Mouse (Mus musculus) lung, adult 2 months (tissue): ENCODE data around the gene Mphosph10. TPM values are rescaled to one million over a fixed set of nuclear protein-coding genes. Genes with fewer than 3 reads are reported as not detected.

Experiments
- DNase-seq: peaks from one replicate; pipeline ENCODE4 v3.0.0; 2022
- H3K4me1 ChIP-seq: fragments of 200-500 bp; 2 replicates; pipeline ENCODE4 v1.6.1; 2011; ENCODE audit warnings: low read length; ENCODE audit not compliant: control insufficient read depth, insufficient read depth
- H3K4me3 ChIP-seq: fragments of 200-500 bp; replicated peaks from 2 replicates; pipeline ENCODE3; 2011; ENCODE audit warnings: low read depth, mild to moderate bottlenecking, control low read depth, low read length; ENCODE audit errors: extremely low read depth
- CTCF ChIP-seq: fragments of 200-500 bp; IDR thresholded peaks from 2 replicates; pipeline ENCODE4 v1.5.1; 2011; ENCODE audit warnings: mild to moderate bottlenecking, low read length, control low read depth; ENCODE audit not compliant: insufficient read depth
- POLR2A ChIP-seq: fragments of 200-500 bp; IDR thresholded peaks from 2 replicates; pipeline ENCODE4 v1.6.1; 2011; ENCODE audit warnings: low read depth, mild to moderate bottlenecking, control low read depth, low read length, borderline replicate concordance; ENCODE audit errors: extremely low read depth
- WGBS: fragments of 180-500 bp; shearing (Covaris S2); methylation state at CpG from one replicate; pipeline ENCODE4 v1.1.7; 2018; 5-methylcytosine and 5-hydroxymethylcytosine counted together
- polyA plus RNA-seq: library from polyadenylated mRNA; depleted of rRNA; stranded (reverse); fragments of >200 nt; gene quantifications from 2 replicates; pipeline ENCODE4 v1.2.3, GENCODE M21; 2012

The Mphosph10 gene
- polyA plus RNA-seq, 1 experiment = 1.3 TPM

- 5% methylated on average over 27 of the region's 27 CpGs for WGBS
- DNase-seq = peak; percentile 88
Observed at GRCm38 (mm10) chr7:64373830-64374562, 18.1 kb downstream of the Mphosph10 start, which contains the start of gene Fan1. Gene Fan1 (minus strand): TSS chr7:64374095.

DNA sequence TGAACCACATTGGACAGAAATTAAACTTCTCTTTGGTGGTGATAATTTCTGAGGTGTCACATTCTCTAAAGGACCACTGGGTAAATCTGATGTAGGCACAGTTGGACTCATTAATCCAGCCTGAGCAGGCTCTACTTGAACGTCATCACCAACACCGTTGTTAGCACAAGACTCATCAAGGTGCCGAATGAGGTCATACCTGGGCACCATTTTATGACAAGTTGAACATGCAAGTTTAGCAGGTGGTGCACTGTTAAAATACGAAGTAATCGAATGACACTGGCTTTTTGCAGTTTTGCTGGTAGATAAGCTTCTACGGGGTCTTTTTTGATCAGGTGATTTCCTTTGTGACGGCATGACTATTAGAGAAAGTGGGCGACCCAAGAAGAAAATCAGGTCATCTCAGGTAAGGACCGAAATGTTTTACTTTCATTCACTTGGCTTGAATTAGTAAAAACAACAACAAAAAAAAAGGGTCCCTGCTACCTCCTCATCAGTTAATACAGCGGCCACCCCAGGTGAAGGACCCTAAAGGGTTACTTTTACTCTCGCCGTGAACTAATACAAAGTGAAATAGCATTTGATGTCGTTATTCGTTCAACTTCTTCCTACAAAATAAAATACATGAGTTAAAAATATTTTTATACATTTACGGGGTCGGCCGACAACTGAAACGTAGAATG is 18.8 kb downstream of the Mphosph10 start:
- TF ChIP-seq POLR2A = no peak
- no peak for TF ChIP-seq CTCF

More at GRCm38 (mm10) chr7:64373830-64374562, 18.1 kb downstream of the Mphosph10 start, which contains the start of gene Fan1:
- TF ChIP-seq CTCF (0 out of 2 replicates have a peak, but pooled peaks have one; percentile 8), POLR2A (peak; percentile 95)
- H3K4me3 ChIP-seq = peak within 1 kb of the TSS; percentile 97
- H3K4me1 ChIP-seq = no peaks in the 10 kb centered on the region

GRCm38 (mm10) chr7:64371940-64372878 is 19.9 kb downstream of the Mphosph10 start:
- WGBS = 87% methylated on average over 23 of the region's 23 CpGs
- Histone ChIP-seq H3K4me3 (no peak overlapping the region), H3K4me1 (no peaks in the 10 kb centered on the region)
- TF ChIP-seq CTCF (no peak), POLR2A (no peak)
- no peak for DNase-seq

More for the DNA sequence above, 18.8 kb downstream of the Mphosph10 start:
- peak overlapping the region; percentile 97 for H3K4me3 ChIP-seq
- WGBS = 6% methylated on average over 18 of the region's 18 CpGs
- H3K4me1 ChIP-seq = no peaks in the 10 kb centered on the region
- DNase-seq = no peak

- DNase-seq = no peak
- 77% methylated on average over 6 of the region's 6 CpGs for WGBS
- no peaks in the 10 kb centered on the region for H3K4me1 ChIP-seq
- H3K4me3 ChIP-seq = no peak overlapping the region
- no peak for TF ChIP-seq POLR2A
- TF ChIP-seq CTCF = no peak
Observed at GRCm38 (mm10) chr7:64369841-64370240, 22.2 kb downstream of the Mphosph10 start.

DNA sequence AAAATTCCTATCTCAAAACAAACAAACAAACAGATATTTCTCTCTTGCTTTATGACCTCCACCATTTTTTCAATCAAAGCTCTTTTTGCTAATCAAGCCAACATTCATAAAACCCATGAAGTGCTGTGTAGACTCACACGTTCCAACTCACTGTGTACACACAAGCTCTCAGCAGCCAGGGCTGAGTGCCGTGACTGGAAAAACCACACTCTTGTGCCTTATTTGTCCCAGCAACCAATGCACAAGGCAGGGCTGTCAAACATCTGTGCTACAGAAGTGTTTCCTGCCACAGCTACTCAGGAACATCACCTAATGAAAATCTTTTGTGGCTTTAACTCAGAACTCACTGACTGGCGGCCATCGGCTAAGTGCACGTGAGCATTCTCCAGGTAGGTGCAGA is 26.2 kb downstream of the Mphosph10 start:
- Histone ChIP-seq H3K4me1 (no peaks in the 10 kb centered on the region), H3K4me3 (no peak overlapping the region)
- DNase-seq = no peak
- TF ChIP-seq POLR2A = no peak
- TF ChIP-seq CTCF = no peak
- WGBS = 72% methylated on average over 5 of the region's 5 CpGs

- no peak for TF ChIP-seq CTCF
- no peak for TF ChIP-seq POLR2A
- 59% methylated on average over 3 of the region's 3 CpGs for WGBS
- no peak for DNase-seq
- Histone ChIP-seq H3K4me1 (peaks cover 11% of the 10 kb centered on the region), H3K4me3 (no peak overlapping the region)
Observed at GRCm38 (mm10) chr7:64360586-64360945, 31.5 kb downstream of the Mphosph10 start.

- Histone ChIP-seq H3K4me3 (no peak overlapping the region), H3K4me1 (peaks cover 11% of the 10 kb centered on the region)
- DNase-seq = no peak
- 73% methylated on average over 20 of the region's 20 CpGs for WGBS
- TF ChIP-seq POLR2A (no peak), CTCF (no peak)
Observed at GRCm38 (mm10) chr7:64359943-64360585, 32.0 kb downstream of the Mphosph10 start.

DNA sequence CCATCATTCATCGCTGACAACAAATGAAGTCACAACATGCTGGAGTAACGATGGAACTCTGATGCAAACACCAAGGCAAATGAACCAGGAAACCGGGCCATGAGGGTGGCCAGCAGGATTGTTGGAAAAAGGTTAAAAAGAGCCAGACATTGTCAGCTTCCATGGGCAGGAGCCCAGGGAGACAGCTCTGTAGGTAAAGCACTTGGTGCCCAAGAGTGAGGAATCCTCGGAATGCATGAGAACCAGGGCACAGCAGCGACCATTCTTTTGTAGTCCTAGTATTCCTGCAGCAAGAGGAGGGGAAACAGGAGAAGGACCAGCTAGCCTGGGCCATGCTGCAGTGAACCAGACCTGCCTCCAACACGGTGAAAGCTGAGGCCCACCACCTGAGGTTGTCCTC is 33.4 kb downstream of the Mphosph10 start:
- TF ChIP-seq CTCF = no peak
- TF ChIP-seq POLR2A = no peak
- no peak overlapping the region for H3K4me3 ChIP-seq
- 73% methylated on average over 6 of the region's 6 CpGs for WGBS
- peaks cover 11% of the 10 kb centered on the region for H3K4me1 ChIP-seq
- no peak for DNase-seq

DNA sequence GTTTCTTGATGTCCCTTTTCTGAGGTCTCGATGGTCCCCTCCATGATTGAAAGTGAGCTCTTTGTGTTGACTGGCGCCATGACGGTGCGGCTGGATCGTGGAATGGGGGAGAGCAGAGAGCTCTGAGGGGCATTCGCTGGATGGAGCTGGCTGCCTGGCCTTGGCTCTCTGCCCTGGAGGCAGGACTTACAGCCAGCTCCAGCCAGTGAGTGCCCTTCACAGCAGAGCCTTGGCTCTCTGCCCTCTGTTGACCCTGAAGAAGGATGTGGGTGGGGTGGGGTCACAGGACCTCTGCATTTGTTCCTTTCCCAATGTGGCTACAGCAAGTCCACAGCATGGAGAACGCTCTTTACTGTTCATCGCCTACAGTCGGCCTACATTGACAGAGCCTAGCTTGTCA is 34.7 kb downstream of the Mphosph10 start:
- TF ChIP-seq CTCF (no peak), POLR2A (no peak)
- H3K4me1 ChIP-seq = peaks cover 11% of the 10 kb centered on the region
- 50% methylated on average over 9 of the region's 9 CpGs for WGBS
- peak; percentile 84 for DNase-seq
- H3K4me3 ChIP-seq = no peak overlapping the region
